Mouse (Mus musculus) T-helper 1 cell (primary cell): ENCODE measurements around the gene Slc43a1.

Source experiments
- in situ Hi-C: fragments of 300-600 bp; cut with MboI, MseI; formaldehyde crosslinking; loops from one replicate; pipeline ENCODE4 v1.15.1; 2025; ENCODE audit warnings: high pct_unique_total_duplicates

The Slc43a1 gene

DNA sequence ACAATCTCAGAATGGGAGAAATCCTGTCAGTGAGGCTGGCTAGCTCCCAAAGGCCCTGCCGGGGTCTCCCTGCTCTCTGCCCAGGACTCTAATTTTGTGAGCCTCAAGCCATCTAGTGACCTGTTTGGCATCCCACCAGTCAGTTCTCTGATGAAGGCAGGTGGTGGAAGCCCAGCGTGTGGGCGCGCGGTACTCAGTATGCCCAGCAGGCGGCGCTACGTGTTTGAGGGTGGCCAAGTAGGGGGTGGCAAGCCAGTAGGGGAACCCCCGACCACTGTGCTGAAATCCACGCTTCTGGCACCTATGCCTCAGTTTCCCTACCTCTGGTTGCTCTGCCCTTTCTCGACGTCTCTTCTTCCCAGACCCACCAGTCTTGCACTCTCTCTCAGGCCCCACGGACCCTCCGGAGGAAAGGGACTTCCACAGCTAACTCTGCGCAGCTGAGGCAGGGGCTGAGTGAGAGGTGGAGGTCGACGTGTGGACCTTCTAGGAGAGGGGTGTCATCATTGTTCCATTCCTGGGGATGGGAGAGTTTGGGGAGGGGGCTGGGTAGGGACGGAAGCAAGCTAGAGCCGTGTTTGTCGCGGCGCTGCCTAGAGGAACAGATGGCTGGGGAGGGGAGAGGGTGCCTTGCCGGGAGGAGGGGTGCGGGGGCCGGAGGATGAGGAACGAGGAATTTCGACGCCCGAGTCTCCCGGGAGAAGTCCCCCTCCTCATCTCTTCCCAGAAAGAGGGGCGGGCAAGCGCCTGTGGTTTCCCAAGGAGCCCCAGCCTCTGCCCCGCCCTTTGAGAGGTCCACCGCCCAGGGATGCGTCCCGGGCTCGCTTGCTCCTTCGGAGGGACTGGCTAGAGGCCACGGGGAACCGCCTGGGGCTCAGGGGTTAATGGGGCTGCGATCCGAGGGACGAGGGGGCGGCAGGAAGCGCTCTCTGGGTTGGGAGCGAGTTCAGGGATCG is 27.2 kb downstream of the Slc43a1 start:
- in situ Hi-C loops: no loop called here

- in situ Hi-C loops: no loop called here
Measured at GRCm38 (mm10) chr2:84868521-84868943, 29.9 kb downstream of the Slc43a1 start.

DNA sequence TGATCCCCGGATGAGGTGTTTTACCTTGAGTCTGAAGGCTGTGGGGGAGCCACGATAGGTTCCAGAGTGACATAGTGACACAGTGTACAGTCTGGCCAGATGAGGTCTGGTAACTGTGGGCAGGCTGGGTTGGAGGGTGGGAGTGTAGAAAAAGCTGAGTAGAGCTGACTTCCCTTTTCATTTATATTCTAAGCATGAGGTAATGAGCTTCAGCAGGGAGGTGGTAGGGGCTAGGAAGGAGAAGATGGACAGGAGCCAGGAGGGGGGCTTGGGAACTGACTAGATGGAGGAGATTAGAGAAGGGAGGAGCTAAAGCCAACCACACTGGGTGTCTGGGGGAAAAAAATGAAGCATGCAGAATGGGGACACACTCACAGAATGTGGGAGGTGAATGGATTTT is 30.3 kb downstream of the Slc43a1 start:
- in situ Hi-C loops: no loop called here

DNA sequence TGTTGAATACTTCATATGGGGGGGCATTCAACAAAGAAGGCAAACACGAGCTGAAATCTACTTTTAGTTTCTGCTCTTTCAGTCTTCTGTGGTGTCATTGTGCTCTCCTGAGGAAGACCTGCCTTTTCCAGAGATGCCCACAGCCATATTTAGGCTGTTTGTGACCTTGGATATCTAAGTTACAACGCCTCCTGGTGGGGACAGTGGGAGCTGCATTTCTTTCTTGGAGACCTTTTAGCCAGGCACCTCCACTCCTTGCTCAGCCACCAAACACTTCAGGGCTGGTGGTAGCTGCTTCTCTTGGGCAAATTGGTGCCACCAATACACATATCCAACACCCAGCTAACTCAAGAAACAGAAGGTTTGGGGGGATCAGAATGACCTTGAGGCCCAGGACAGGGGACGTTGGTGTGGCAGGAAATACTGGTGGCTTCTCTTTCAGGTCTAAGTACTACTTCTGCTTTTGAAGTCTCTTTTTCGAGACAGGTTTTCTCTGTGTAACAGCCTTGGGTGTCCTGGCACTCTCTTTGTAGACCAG is 32.0 kb downstream of the Slc43a1 start:
- in situ Hi-C loops: no loop called here

GRCm38 (mm10) chr2:84872105-84872716 is 33.6 kb downstream of the Slc43a1 start:
- in situ Hi-C loops: no loop called here

GRCm38 (mm10) chr2:84875842-84876241 is 37.2 kb downstream of the Slc43a1 start:
- in situ Hi-C loops: no loop called here

DNA sequence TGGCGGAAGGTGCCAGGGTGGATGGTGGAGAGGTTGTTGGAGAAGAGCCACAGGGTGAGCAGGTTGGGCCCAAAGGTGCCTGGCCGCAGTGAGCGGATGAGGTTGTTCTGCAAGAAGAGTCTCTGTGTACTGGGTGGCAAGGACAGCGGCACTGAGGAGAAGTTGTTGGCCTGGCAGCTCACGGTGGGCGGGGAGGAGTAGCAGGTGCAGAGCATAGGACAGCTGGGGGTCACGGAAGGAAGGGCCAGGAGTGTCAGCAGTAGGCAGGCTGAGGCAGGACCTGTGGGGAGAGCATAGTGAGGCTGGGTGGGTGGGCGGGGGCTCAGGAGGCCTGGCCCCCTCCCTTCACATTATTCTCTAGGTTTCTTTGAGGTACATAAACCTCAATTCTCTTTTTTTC is 41.9 kb downstream of the Slc43a1 start:
- in situ Hi-C loops: no loop called here

DNA sequence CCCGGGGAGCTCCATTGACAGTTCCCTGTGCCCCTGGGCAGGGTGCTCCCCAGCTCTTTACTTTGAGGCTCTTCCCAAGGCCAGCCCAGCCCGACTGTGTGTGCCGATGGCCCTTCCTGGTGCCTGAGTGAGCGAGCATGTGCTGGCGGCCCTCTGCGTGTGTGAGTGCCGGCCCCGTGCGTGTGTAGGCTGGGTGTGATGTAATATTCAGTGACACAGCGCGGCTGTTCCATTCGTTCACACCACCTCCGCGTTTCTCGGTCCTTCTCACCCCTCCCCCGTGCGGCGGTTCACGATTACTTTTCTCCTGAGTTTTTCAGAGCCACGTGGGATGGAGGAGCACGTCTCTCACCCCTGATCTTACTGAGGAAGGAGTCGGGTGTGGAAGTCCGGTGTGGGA is 44.0 kb downstream of the Slc43a1 start:
- in situ Hi-C loops: no loop called here

DNA sequence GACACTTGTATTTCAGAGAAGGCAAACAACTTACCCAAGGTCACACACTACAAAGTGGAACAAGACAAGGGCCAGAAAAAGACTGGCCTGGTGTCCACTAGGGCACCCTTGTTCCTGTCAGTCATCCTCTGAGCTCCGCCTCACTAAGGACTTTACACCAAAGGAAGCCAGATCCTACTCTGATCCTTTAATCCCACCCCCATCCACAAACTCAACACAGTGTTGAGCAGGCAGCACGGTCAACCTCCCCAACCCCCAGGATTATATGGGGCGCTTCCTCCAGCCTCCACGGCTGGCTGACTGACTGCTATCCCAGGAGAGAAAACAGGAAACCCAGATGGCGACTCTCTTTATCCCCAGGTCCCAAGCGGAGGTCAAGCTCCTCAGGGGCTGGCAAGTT is 44.4 kb downstream of the Slc43a1 start:
- in situ Hi-C loops: no loop called here

DNA sequence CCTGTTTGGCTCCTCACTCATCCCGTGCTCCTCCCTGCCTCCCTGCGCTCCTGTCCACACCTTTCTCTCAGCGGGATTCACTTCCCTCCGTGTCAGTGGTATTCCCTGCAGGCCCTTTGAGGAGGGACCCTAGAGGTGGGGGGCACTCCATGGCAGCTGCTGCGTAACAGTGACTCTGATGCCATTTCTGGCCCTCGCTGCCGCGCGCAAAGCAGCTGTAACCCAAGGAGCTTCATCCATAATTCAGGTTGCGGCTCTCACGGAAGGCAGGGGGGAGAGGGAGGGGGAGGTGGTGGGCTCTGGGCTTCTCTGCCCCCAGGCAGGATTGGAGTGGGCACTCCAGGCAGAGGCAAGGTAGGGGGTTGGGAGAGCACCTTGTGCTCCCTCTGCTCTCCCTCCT is 44.9 kb downstream of the Slc43a1 start:
- in situ Hi-C loops: no loop called here

DNA sequence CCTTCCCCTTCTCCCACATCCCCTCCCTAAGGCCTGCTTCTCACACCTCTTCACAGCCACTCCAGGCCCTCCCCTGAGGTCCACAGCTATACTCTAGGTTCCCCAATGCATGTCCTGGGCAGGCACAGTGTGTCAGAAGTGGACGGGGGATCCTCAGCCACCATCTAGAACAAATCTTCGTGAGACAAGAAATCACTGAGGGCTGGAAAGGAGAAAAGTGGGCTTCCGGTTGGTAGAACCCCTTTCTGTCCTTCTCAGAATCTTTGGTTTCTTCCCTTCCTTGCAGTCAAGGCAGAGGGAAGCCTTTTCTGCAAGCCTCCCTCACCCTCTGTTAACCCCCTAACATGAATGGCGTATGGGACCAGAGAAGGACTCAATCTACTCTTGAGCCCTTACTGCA is 45.3 kb downstream of the Slc43a1 start:
- in situ Hi-C loops: no loop called here

DNA sequence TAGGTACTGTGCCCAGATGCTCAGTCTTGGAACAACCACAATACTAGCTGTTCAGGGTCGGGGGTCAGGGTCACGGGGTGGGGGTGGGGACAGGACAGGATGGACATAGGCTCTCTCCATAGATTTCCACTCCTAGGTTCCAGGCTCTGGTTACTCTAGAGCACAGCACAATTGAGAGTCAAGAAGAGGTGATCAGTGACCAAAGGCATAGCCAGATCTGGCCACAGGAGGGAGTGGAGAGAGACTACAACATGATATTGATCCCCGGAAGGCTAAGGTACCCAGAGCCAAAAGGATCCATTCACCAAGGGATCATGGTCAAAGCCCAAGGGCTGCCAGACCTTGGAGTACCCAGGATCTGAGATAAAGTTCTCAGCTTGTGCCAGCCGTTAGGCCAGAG is 46.0 kb downstream of the Slc43a1 start:
- in situ Hi-C loops: no loop called here

DNA sequence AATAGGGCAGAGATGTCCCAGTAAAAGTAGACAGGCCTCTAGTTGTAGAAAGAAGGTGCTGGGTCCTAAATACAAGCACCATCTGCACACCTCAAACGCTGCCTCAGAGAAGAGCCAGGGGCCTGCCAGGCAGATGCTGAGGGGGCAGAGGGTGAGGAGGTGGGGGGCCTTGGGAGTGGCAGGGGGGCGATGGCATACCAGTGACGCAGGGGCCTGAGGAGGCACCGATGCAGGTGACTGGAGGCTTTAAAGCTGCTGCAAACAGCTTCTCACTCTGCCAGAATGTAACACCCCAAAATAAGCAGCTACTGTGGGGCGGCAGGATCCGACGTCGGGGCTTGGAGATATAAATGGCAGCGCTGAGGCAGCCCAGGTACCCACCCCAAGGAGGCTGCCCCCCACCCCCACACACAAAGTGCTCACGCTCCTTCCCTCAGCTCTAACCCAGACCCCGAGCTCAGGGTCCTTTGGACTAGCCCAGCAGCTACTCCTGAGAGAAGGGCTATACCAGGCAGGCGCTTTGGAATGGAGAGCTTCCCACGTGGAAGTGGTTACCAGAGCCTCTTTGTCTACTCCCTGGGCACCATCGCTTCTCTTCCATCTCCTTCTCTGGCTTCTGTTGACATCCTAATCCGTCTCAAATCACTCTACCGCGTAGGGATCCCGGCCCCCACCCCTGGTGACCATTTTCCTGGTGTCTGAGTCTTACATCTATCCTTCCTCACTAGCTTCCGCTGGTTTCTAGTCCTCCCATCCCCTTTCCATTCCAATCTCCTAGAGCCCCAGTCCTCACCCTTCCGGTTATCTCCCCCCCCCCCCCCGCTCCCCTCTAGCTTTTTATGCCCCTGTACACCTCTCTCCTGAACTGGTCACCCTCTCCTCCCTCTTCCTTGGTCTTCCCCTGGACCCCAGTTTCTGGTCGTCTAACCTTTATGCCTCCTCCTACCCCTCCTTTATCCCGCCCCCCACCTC is 46.7 kb downstream of the Slc43a1 start:
- in situ Hi-C loops: no loop called here

- in situ Hi-C loops: no loop called here
Measured at GRCm38 (mm10) chr2:84886234-84886731, 47.6 kb downstream of the Slc43a1 start, which contains the start of gene Rtn4rl2. Gene Rtn4rl2, minus strand, starts transcription at chr2:84886710.

DNA sequence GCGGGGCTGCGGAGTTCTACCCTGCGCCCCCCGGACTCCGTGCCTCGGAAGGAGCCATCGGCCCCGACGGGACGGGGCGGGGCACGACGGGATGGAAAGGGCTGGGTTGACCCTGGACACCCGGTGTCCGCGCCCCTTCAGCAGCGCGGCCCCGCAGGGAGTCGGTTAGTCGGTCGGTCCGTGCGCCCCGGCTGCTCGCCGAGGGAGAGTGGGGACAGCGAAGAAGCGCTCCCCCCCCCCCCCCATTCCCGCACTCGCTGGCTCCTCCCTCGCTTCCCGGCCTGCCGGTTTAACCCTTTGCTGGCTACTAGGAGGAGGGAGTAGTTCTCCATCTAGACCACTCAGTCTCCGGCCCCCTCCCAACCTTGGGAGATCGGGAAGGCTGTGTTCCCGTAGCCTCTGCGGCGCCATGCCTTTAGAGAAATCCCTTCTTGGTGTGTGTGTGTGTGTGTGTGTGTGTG is 48.2 kb downstream of the Slc43a1 start:
- in situ Hi-C loops: no loop called here

DNA sequence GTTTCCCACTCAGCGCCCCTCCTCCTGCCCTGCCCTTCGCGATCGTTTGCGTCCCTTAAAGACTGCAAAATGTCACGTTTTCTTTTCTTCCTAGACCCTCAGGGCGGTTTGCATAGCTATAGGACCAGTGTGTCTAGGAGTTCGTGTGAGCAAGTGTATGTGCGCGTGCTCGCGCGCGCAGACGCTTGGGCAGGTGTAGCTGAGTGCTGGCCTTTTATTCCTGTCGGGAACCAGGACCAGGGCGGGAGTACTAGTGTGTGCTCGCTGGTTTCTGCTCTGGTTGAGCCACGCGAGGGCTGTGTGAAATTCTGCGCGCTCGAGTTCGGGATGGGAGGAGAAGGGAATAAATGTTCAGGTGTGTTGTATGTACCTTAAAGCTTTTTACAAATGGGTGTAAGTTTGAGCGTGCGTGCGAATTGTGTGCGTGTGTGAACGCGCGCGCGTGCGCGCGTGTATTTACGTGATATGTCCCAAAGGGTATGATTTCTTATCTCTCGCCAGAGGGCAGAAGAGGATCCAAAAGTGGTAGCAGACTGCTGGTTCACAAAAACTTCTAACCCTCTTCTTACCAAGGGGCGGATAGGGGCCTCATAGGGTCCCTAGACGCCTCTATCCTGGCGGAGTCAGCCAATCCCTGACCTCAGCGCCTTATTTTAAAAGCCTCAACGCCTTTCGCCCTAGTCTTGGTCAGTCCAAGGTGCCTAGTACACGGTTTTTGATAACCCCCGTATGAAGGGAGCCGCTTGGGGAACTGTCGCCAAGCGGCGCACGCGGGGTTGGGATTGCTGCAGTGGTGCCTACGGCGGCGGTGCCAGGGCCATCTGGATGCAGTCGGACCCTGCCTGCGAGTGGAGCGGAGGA is 49.0 kb downstream of the Slc43a1 start:
- in situ Hi-C loops: no loop called here

DNA sequence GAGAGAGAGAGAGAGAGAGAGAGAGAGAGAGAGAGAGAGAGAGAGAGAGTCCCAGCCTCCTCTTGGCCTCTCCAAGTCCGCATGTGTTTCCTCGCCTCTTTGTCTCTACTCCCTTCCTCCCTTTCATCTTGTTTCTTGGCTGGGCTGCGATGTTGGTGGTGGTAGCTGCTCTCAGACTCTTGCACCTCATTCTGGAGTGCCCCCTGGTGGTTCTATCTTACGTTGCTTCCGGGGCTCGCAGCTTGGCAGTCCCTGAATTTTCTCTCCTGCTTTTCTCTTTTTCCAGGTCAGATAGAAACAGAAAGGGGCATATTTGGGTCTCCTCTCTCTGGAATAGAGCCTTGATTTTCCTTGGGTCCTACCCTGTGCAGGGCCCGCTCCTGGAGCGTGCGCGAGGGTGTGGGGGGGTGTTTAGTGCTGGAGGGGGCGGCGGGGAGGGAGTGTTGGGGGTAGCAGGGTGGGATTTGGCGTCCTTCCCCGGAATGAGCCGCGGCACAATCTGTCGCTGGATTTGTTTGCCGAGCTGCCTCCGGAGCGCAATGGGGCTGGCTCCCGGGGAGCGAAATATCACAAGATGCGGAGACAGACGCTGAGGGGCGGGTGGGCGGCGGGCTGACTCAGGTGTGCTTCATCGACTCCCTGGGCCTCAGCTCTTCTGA is 50.1 kb downstream of the Slc43a1 start:
- in situ Hi-C loops: no loop called here

DNA sequence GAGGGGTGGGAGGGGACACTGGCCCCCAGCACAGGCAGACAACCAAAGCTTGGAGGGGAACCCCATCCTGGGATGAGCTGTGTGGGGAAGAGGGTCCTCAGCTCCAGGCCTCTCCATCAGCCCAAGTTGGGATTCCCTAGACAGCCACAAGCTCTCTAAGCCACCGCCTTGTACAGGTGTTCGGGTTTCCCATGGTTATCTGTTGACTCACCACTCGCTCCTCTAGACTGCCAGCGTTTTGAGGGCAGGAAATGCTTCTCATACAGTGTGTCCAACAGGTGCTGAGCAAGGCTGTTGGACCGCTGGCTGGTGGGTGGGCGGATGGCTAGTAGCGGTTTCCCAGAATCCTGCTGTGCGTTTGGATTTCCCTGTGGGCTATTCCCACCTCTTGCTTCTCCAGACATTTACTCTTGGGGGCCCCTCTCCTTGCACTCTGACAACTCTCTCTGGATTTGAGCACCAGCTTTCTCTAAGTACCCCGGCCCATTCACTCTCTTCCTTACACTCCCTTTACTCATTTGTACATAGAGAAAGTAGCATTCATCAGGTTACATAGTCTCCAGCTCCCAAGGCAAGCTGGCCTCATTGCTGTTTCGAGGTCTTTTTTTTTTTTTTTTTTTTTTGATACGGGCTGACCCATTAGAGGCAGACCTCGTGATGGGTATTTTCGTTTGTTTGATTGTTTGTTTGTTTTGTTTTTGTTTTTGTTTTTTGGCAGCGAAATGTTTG is 50.8 kb downstream of the Slc43a1 start:
- in situ Hi-C loops: loop anchor here (5.0 kb wide), 1 partner anchor 123 kb away; no protein-coding TSS in a partner anchor

GRCm38 (mm10) chr2:84890045-84890340 is 51.3 kb downstream of the Slc43a1 start:
- in situ Hi-C loops: loop anchor here (5.0 kb wide), 1 partner anchor 122 kb away; no protein-coding TSS in a partner anchor
